Mouse (Mus musculus) B cell, adult (primary cell): Measurements from ENCODE around the gene Zfp932. TPM values are rescaled to one million over a fixed set of nuclear protein-coding genes. Genes with fewer than 3 reads are reported as not detected.

Source experiments
- total RNA-seq: library from RNA; stranded (reverse); gene quantifications from 4 replicates; pipeline ENCODE4 v1.2.4, GENCODE M21; 2023; ENCODE audit not compliant: inconsistent age

Gene Zfp932
- total RNA-seq: 37.4 to 55.3 TPM (median 42.9 TPM) in 4 replicates

GRCm38 (mm10) chr5:109996026-109996937 lies at the start of gene Zfp932:
Gene Zfp932 (plus strand): TSS chr5:109996521.

Other genes starting within 250 kb of the Zfp932 start
- 14.1 to 15.2 TPM (median 14.7 TPM) in 4 replicates for gene 4930522L14Rik, start 244.6 kb upstream of the Zfp932 start, total RNA-seq
- 26.0 to 33.7 TPM (median 28.0 TPM) in 4 replicates for gene Gm15446, start 73.1 kb upstream of the Zfp932 start, total RNA-seq
- gene Gm17655, start 76.0 kb downstream of the Zfp932 start, total RNA-seq: 4.7 to 18.3 TPM (median 11.5 TPM) in 4 replicates
- gene Gm35315, start 97.9 kb downstream of the Zfp932 start, total RNA-seq: 0.38 to 1.3 TPM (median 0.81 TPM) in 4 replicates
- gene Plcxd1, start 103.4 kb downstream of the Zfp932 start, total RNA-seq: 2.0 to 4.2 TPM (median 3.2 TPM) in 4 replicates
- 122 to 151 TPM (median 127 TPM) in 4 replicates for gene Gtpbp6, start 111.7 kb downstream of the Zfp932 start, total RNA-seq
- gene Zfp605, start 113.6 kb downstream of the Zfp932 start, total RNA-seq: 7.6 to 11.5 TPM (median 8.3 TPM) in 4 replicates
- 85.7 to 101 TPM (median 90.3 TPM) in 4 replicates for gene Chfr, start 139.3 kb downstream of the Zfp932 start, total RNA-seq
- gene Golga3, start 180.2 kb downstream of the Zfp932 start, total RNA-seq: 36.8 to 40.7 TPM (median 38.5 TPM) in 4 replicates
- 77.8 to 93.6 TPM (median 85.4 TPM) in 4 replicates for gene Ankle2, start 234.5 kb downstream of the Zfp932 start, total RNA-seq